Mouse (Mus musculus): ENCODE measurements around the gene Samd13.

DNA sequence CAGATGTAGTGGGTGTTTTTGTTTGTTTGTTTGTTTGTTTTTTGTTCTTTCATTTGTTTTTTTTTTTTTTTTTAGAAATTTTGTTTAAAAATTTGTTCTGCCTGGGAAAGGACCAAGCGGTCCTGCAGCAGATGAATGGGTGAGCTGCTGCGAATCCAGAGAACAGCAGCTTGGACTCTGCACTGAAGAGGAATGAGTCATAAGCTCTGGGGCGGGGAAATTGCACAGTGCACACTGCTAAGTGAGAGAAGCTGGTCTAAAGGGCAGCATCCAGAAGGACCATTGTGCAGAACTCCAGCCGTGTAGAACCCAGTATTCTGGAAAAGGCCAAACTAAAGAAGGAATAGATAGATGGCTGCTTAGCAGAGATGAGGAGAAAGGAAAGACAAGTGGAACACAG is 18.7 kb upstream of the Samd13 start:
- TF ChIP-seq EP300 (IDR thresholded peaks at IDR 0.05; ENCODE audit: low read depth) = no peak
- no peak for TF ChIP-seq CTCF (IDR thresholded peaks at IDR 0.05; ENCODE audit: low read depth)
